Mouse (Mus musculus): ENCODE results near the gene Hdac9.

DNA sequence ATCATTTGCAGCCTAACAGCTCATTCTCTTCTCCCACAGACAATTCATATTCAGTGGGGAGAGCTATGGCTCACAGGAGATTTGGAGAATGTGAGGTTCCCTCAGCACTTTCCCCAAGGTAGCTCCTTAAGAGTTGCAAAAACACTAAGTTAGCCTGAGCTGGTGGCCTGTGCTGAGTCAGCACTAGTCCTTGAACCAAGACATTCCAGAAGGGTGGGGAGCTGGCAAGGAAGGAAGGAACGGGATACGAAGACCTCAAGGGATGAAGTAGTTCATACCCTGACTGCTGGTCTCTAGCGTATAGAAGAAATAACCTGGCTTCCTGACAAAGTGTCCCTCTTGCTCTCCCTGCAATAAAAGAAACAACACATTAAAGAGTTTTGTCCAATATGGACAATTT is 268.1 kb downstream of the Hdac9 start:
- TF ChIP-seq CTCF (IDR thresholded peaks at IDR 0.05; ENCODE audit: low read depth) (no peak), EP300 (optimal IDR thresholded peaks at IDR 0.05) (no peak)

Measured in stomach, postnatal 0 days (tissue).